Mouse (Mus musculus): Measurements from ENCODE around the gene Cdc42ep2. TPM values are rescaled to one million over a fixed set of nuclear protein-coding genes. Genes with fewer than 3 reads are reported as not detected.

Cdc42ep2 gene
- polyA plus RNA-seq, 1 experiment from 2014 or later = 14.2 TPM

GRCm38 (mm10) chr19:5892735-5893134, 31.9 kb downstream of the Cdc42ep2 start:
- Histone ChIP-seq H3K9ac (ENCODE audit: low read depth, low read length) (no peak overlapping the region), H3K4me1 (replicated peaks; ENCODE audit: insufficient read depth, low read length) (0 out of 2 replicates have a peak, but pooled peaks cover 6% of the 10 kb centered on the region), H3K4me3 (replicated peaks; ENCODE audit: low read depth, low read length) (no peak overlapping the region), H3K4me2 (ENCODE audit: low read length) (0 out of 2 replicates have a peak overlapping the region, but pooled peaks have one; percentile 91), H3K27me3 (ENCODE audit: insufficient read depth, low read length) (no peaks in the 10 kb centered on the region), H3K9me3 (replicated peaks; ENCODE audit: low read length) (no peaks in the 10 kb centered on the region), H3K27ac (no peak overlapping the region), H3K36me3 (ENCODE audit: insufficient read depth, low read length) (peaks cover 4% of the 10 kb centered on the region; the same call in 1 of the 2 replicates)
- 95% methylated on average over 13 of the region's 13 CpGs for WGBS
- no peak for TF ChIP-seq CTCF (IDR thresholded peaks at IDR 0.05; ENCODE audit: low read depth)
- no peak for DNase-seq (ENCODE audit: low spot score)
- ATAC-seq (replicated peaks; ENCODE audit: low FRiP score, low read depth) = no peak

GRCm38 (mm10) chr19:5892262-5892661, 32.4 kb downstream of the Cdc42ep2 start:
- H3K4me1 ChIP-seq (replicated peaks; ENCODE audit: insufficient read depth, low read length) = 0 out of 2 replicates have a peak, but pooled peaks cover 6% of the 10 kb centered on the region
- H3K36me3 ChIP-seq (ENCODE audit: insufficient read depth, low read length) = peaks cover 4% of the 10 kb centered on the region; the same call in 1 of the 2 replicates
- H3K27me3 ChIP-seq (ENCODE audit: insufficient read depth, low read length) = no peaks in the 10 kb centered on the region
- H3K4me3 ChIP-seq (replicated peaks; ENCODE audit: low read depth, low read length) = no peak overlapping the region
- no peak for TF ChIP-seq CTCF (IDR thresholded peaks at IDR 0.05; ENCODE audit: low read depth)
- H3K9ac ChIP-seq (ENCODE audit: low read depth, low read length) = no peak overlapping the region
- H3K9me3 ChIP-seq (replicated peaks; ENCODE audit: low read length) = no peaks in the 10 kb centered on the region
- H3K4me2 ChIP-seq (ENCODE audit: low read length) = no peak overlapping the region
- DNase-seq (ENCODE audit: low spot score) (no peak), ATAC-seq (replicated peaks; ENCODE audit: low FRiP score, low read depth) (no peak)
- WGBS = 96% methylated on average over 7 of the region's 7 CpGs
- no peak overlapping the region for H3K27ac ChIP-seq

- H3K27ac ChIP-seq = no peak overlapping the region
- peaks cover 3% of the 10 kb centered on the region; the same call in 1 of the 2 replicates for H3K36me3 ChIP-seq (ENCODE audit: insufficient read depth, low read length)
- WGBS = 90% methylated on average over 12 of the region's 12 CpGs
- no peaks in the 10 kb centered on the region for H3K27me3 ChIP-seq (ENCODE audit: insufficient read depth, low read length)
- H3K9ac ChIP-seq (ENCODE audit: low read depth, low read length) = 0 out of 2 replicates have a peak overlapping the region, but pooled peaks have one; percentile 5
- H3K4me1 ChIP-seq (replicated peaks; ENCODE audit: insufficient read depth, low read length) = 0 out of 2 replicates have a peak, but pooled peaks cover 6% of the 10 kb centered on the region
- H3K9me3 ChIP-seq (replicated peaks; ENCODE audit: low read length) = no peaks in the 10 kb centered on the region
- ATAC-seq (replicated peaks; ENCODE audit: low FRiP score, low read depth) = no peak
- DNase-seq (ENCODE audit: low spot score) = no peak
- no peak for TF ChIP-seq CTCF (IDR thresholded peaks at IDR 0.05; ENCODE audit: low read depth)
- H3K4me2 ChIP-seq (ENCODE audit: low read length) = no peak overlapping the region
- no peak overlapping the region for H3K4me3 ChIP-seq (replicated peaks; ENCODE audit: low read depth, low read length)
Measured at GRCm38 (mm10) chr19:5891521-5892258, 32.9 kb downstream of the Cdc42ep2 start.

GRCm38 (mm10) chr19:5889211-5889610, 35.4 kb downstream of the Cdc42ep2 start:
- Histone ChIP-seq H3K27ac (no peak overlapping the region), H3K27me3 (ENCODE audit: insufficient read depth, low read length) (no peaks in the 10 kb centered on the region), H3K4me3 (replicated peaks; ENCODE audit: low read depth, low read length) (no peak overlapping the region), H3K36me3 (ENCODE audit: insufficient read depth, low read length) (no peaks in the 10 kb centered on the region), H3K4me2 (ENCODE audit: low read length) (no peak overlapping the region), H3K9me3 (replicated peaks; ENCODE audit: low read length) (no peaks in the 10 kb centered on the region), H3K9ac (ENCODE audit: low read depth, low read length) (no peak overlapping the region), H3K4me1 (replicated peaks; ENCODE audit: insufficient read depth, low read length) (0 out of 2 replicates have a peak, but pooled peaks cover 6% of the 10 kb centered on the region)
- WGBS = 55% methylated on average over 4 of the region's 4 CpGs
- no peak for DNase-seq (ENCODE audit: low spot score)
- TF ChIP-seq CTCF (IDR thresholded peaks at IDR 0.05; ENCODE audit: low read depth) = no peak
- no peak for ATAC-seq (replicated peaks; ENCODE audit: low FRiP score, low read depth)

- no peak overlapping the region for H3K4me2 ChIP-seq (ENCODE audit: low read length)
- ATAC-seq (replicated peaks; ENCODE audit: low FRiP score, low read depth) (no peak), DNase-seq (ENCODE audit: low spot score) (no peak)
- no peaks in the 10 kb centered on the region for H3K27me3 ChIP-seq (ENCODE audit: insufficient read depth, low read length)
- H3K9me3 ChIP-seq (replicated peaks; ENCODE audit: low read length) = no peaks in the 10 kb centered on the region
- no peak overlapping the region for H3K9ac ChIP-seq (ENCODE audit: low read depth, low read length)
- H3K27ac ChIP-seq = no peak overlapping the region
- H3K4me3 ChIP-seq (replicated peaks; ENCODE audit: low read depth, low read length) = no peak overlapping the region
- no peak for TF ChIP-seq CTCF (IDR thresholded peaks at IDR 0.05; ENCODE audit: low read depth)
- no peaks in the 10 kb centered on the region for H3K4me1 ChIP-seq (replicated peaks; ENCODE audit: insufficient read depth, low read length)
- WGBS = 74% methylated on average over 3 of the region's 3 CpGs
- H3K36me3 ChIP-seq (ENCODE audit: insufficient read depth, low read length) = 0 out of 2 replicates have a peak, but pooled peaks cover 3% of the 10 kb centered on the region
Measured at GRCm38 (mm10) chr19:5887234-5887815, 37.3 kb downstream of the Cdc42ep2 start.

DNA sequence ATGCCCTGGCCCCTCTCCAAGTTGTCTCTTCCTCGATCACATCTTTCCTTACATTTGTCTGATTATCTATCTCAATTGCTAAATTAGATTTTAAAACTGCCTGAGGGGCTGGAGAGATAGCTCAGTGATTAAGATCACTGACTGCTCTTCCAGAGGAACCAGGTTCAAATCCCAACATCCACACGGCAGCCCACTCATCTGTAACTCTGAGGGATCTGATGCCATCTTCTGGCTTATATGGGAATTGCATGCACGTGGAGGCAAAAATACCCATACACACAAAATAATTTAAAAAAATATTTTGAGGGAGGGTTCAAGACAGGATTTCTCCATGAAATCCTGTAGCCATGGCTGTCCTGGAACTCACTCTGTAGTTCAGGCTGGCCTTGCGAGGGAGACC, 38.8 kb downstream of the Cdc42ep2 start:
- Histone ChIP-seq H3K4me2 (ENCODE audit: low read length) (no peak overlapping the region), H3K9ac (ENCODE audit: low read depth, low read length) (no peak overlapping the region), H3K4me1 (replicated peaks; ENCODE audit: insufficient read depth, low read length) (no peaks in the 10 kb centered on the region; the same call in 1 of the 2 replicates), H3K4me3 (replicated peaks; ENCODE audit: low read depth, low read length) (no peak overlapping the region), H3K27me3 (ENCODE audit: insufficient read depth, low read length) (no peaks in the 10 kb centered on the region), H3K27ac (no peak overlapping the region), H3K36me3 (ENCODE audit: insufficient read depth, low read length) (0 out of 2 replicates have a peak, but pooled peaks cover 6% of the 10 kb centered on the region), H3K9me3 (replicated peaks; ENCODE audit: low read length) (no peaks in the 10 kb centered on the region)
- 65% methylated on average over 4 of the region's 4 CpGs for WGBS
- TF ChIP-seq CTCF (IDR thresholded peaks at IDR 0.05; ENCODE audit: low read depth) = peak; percentile 70
- ATAC-seq (replicated peaks; ENCODE audit: low FRiP score, low read depth) = no peak
- no peak for DNase-seq (ENCODE audit: low spot score)
